Mouse (Mus musculus): ENCODE measurements around the gene Acbd7.

Gene Acbd7

DNA sequence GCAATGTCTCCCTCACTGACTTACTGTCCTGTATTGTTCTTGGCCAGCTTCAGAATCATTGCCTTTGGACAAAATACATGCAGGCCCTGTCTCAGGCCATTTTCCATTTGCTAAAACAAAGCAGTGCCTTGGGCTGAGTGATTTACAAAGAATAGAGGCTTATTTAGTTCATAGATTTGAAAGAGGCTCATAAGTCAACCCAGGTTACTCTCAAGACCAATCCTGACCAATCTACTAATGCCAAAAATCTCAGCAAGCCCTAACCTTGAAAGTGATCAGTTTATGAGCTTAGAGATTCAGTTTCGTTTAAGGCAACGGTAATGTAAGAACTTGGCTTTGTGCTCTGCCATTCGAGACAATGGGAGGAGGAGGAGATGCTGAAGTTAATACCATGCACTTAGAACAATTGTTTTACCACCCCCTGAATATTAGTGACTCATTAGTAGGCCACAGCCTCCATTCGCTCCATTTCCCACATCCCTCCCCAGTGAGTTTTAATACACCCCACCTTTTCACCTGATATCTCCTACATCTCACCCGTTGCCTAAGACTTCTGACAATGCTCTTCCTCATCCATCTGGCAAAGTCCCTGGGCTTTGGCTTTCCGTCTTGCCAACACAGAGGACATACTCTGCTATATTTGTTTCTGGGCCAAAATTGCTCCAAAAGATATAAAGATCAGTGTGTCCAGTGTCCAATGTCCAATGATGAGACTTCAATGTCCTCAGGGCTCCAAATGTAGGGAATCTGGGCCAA lies 51.3 kb downstream of the Acbd7 start:
- no peak for DNase-seq

Measured in kidney, adult 11 months (tissue).